Mouse (Mus musculus): ENCODE measurements at regions not wholly inside any gene's neighbourhood (a gene's known extent, or its start where the extent isn't known, plus 50 kb on each side); places are given as distances from the start of the nearest gene placed in this dataset.

- DNase-seq, result no peak
These were observed 475.8 kb downstream of the Rps29 start for GRCm38 (mm10) chr12:68683176-68683575.

GRCm38 (mm10) chr12:68680668-68681067 lies 478.3 kb downstream of the Rps29 start:
- no peak for DNase-seq

- DNase-seq, result no peak
These were observed 482.8 kb downstream of the Rps29 start for GRCm38 (mm10) chr12:68676096-68676775.

GRCm38 (mm10) chr12:68672011-68672410 lies 487.0 kb downstream of the Rps29 start:
- DNase-seq, result no peak

GRCm38 (mm10) chr12:68645901-68646585 lies 512.9 kb downstream of the Rps29 start:
- no peak for DNase-seq

GRCm38 (mm10) chr12:68643671-68644070 lies 515.3 kb downstream of the Rps29 start:
- DNase-seq, result no peak

GRCm38 (mm10) chr12:68632441-68632840 lies 526.5 kb downstream of the Rps29 start:
- DNase-seq, result no peak

- no peak for DNase-seq
These were observed 540.6 kb downstream of the Rps29 start for GRCm38 (mm10) chr12:68618337-68618736.

- no peak for DNase-seq
These were observed 553.5 kb downstream of the Rps29 start for GRCm38 (mm10) chr12:68605417-68606000.

- DNase-seq, result no peak
These were observed 554.3 kb downstream of the Rps29 start for GRCm38 (mm10) chr12:68604524-68605299.

- no peak for DNase-seq
These were observed 556.3 kb downstream of the Rps29 start for GRCm38 (mm10) chr12:68602682-68603081.

- DNase-seq, result no peak
These were observed 557.6 kb downstream of the Rps29 start for GRCm38 (mm10) chr12:68601366-68601765.

GRCm38 (mm10) chr12:68599681-68600596 lies 559.0 kb downstream of the Rps29 start:
- no peak for DNase-seq

GRCm38 (mm10) chr12:68599016-68599616 lies 559.9 kb downstream of the Rps29 start:
- DNase-seq, result no peak

- no peak for DNase-seq
These were observed 573.5 kb downstream of the Rps29 start for GRCm38 (mm10) chr12:68585524-68585872.

GRCm38 (mm10) chr12:68584786-68585523 lies 574.0 kb downstream of the Rps29 start:
- peak; percentile 20 for DNase-seq

- DNase-seq, result no peak
These were observed 579.1 kb downstream of the Rps29 start for GRCm38 (mm10) chr12:68579909-68580308.

- no peak for DNase-seq
These were observed 581.5 kb downstream of the Rps29 start for GRCm38 (mm10) chr12:68577453-68577852.

- no peak for DNase-seq
These were observed 582.1 kb downstream of the Rps29 start for GRCm38 (mm10) chr12:68576855-68577254.

- no peak for DNase-seq
These were observed 603.9 kb downstream of the Rps29 start for GRCm38 (mm10) chr12:68554943-68555627.
